Mouse (Mus musculus) MEL (cell line): ENCODE data around the gene Gm49387. TPM values are rescaled to one million over a fixed set of nuclear protein-coding genes. Genes with fewer than 3 reads are reported as not detected.
A peak's percentile ranks its signal among the peaks of the same experiment; 100 is the strongest.

Source experiments
- DNase-seq: peaks from one replicate; pipeline ENCODE4 v3.0.0; 2011; ENCODE audit warnings: low read depth, low spot score
- H3K27ac ChIP-seq: 2 replicates; pipeline ENCODE4 v1.5.1; 2012; ENCODE audit warnings: low read depth, mild to moderate bottlenecking, control low read depth, low read length, moderate library complexity; ENCODE audit not compliant: control insufficient read depth
- H3K27me3 ChIP-seq, 2 experiments: fragments of 150-350 bp in 1 of 2; sonication (generic) in 1 of 2; 2 replicates each; pipeline ENCODE4 v1.6.1; 2012; ENCODE audit warnings: low read length in 2 of 2, mild to moderate bottlenecking in 2 of 2, improper control_type of control experiment in 1 of 2, moderate library complexity in 1 of 2; ENCODE audit not compliant: insufficient read depth in 2 of 2, control insufficient read depth in 1 of 2
- H3K36me3 ChIP-seq, 2 experiments: 2 replicates each; pipeline ENCODE4 v1.6.1; 2012 to 2014; ENCODE audit warnings: low read length in 2 of 2, improper control_type of control experiment in 1 of 2, inconsistent platforms in 1 of 2, mild to moderate bottlenecking in 1 of 2; ENCODE audit not compliant: insufficient read depth in 2 of 2, control insufficient read depth in 1 of 2
- H3K4me1 ChIP-seq, 2 experiments: fragments of 150-350 bp in 1 of 2; sonication (generic) in 1 of 2; 2 replicates each; pipeline ENCODE4 v1.6.1; 2012; ENCODE audit warnings: low read length in 2 of 2, improper control_type of control experiment in 1 of 2, mild to moderate bottlenecking in 1 of 2; ENCODE audit not compliant: insufficient read depth in 2 of 2, control insufficient read depth in 1 of 2
- H3K4me3 ChIP-seq, 2 experiments: fragments of 150-350 bp in 1 of 2; sonication (generic) in 1 of 2; 2 replicates each; pipeline ENCODE4 v1.5.1; 2012; ENCODE audit warnings: low read depth in 2 of 2, low read length in 2 of 2, mild to moderate bottlenecking in 2 of 2, moderate library complexity in 2 of 2, control low read depth in 1 of 2, improper control_type of control experiment in 1 of 2; ENCODE audit not compliant: control insufficient read depth in 1 of 2, insufficient read depth in 1 of 2
- H3K79me2 ChIP-seq: 2 replicates; pipeline ENCODE4 v1.6.1; 2012; ENCODE audit warnings: mild to moderate bottlenecking, low read length, moderate library complexity; ENCODE audit not compliant: control insufficient read depth, poor library complexity, insufficient read depth
- H3K9ac ChIP-seq: 2 replicates; pipeline ENCODE4 v1.6.1; 2012; ENCODE audit warnings: low read depth, mild to moderate bottlenecking, control low read depth, low read length, moderate library complexity; ENCODE audit not compliant: control insufficient read depth, poor library complexity, severe bottlenecking
- H3K9me3 ChIP-seq: fragments of 150-350 bp; sonication (generic); replicated peaks from 2 replicates; pipeline ENCODE4 v1.6.1; 2012; ENCODE audit warnings: mild to moderate bottlenecking, low read length, improper control_type of control experiment, moderate library complexity; ENCODE audit not compliant: insufficient read depth
- CTCF ChIP-seq, 3 experiments: IDR thresholded peaks in 2 of 3; conservative IDR thresholded peaks in 1 of 3; 2 replicates each; pipeline ENCODE4 v1.5.1; 2011 to 2012; ENCODE audit warnings: low read length in 3 of 3, low read depth in 2 of 3, mild to moderate bottlenecking in 2 of 3, improper control_type of control experiment in 1 of 3, inconsistent platforms in 1 of 3, mixed read lengths in 1 of 3, moderate library complexity in 1 of 3; ENCODE audit not compliant: control insufficient read depth in 1 of 3, insufficient read depth in 1 of 3, poor library complexity in 1 of 3, severe bottlenecking in 1 of 3
- ELF1 ChIP-seq: IDR thresholded peaks from 2 replicates; pipeline ENCODE4 v1.6.1; 2014; ENCODE audit warnings: low read depth, mild to moderate bottlenecking, inconsistent platforms, low read length, improper control_type of control experiment, moderate library complexity
- EP300 ChIP-seq, 2 experiments: IDR thresholded peaks; 2 replicates each; pipeline ENCODE4 v1.6.1; 2011; ENCODE audit warnings: improper control_type of control experiment in 2 of 2, low read length in 2 of 2, low read depth in 1 of 2, mild to moderate bottlenecking in 1 of 2
- ETS1 ChIP-seq: IDR thresholded peaks from 2 replicates; pipeline ENCODE4 v1.6.1; 2012; ENCODE audit warnings: low read depth, mild to moderate bottlenecking, inconsistent platforms, low read length, improper control_type of control experiment, moderate library complexity
- GABPA ChIP-seq: IDR thresholded peaks from 2 replicates; pipeline ENCODE4 v1.6.1; 2012; ENCODE audit warnings: low read depth, mild to moderate bottlenecking, inconsistent platforms, low read length, improper control_type of control experiment, moderate library complexity
- HCFC1 ChIP-seq: IDR thresholded peaks from 2 replicates; pipeline ENCODE4 v1.6.1; 2012; ENCODE audit warnings: low read depth, mild to moderate bottlenecking, inconsistent platforms, low read length, improper control_type of control experiment, moderate library complexity
- KAT2A ChIP-seq: conservative IDR thresholded peaks from 2 replicates; pipeline ENCODE4 v1.6.1; 2012; ENCODE audit warnings: low read depth, low read length, improper control_type of control experiment, inconsistent platforms
- MAFK ChIP-seq: IDR thresholded peaks from 2 replicates; pipeline ENCODE4 v1.6.1; 2011; ENCODE audit warnings: low read depth, mild to moderate bottlenecking, low read length, improper control_type of control experiment, borderline replicate concordance
- MAZ ChIP-seq: IDR thresholded peaks from 2 replicates; pipeline ENCODE4 v1.6.1; 2012; ENCODE audit warnings: low read depth, mild to moderate bottlenecking, inconsistent platforms, low read length, improper control_type of control experiment
- MYC ChIP-seq: IDR thresholded peaks from 2 replicates; pipeline ENCODE4 v1.6.1; 2011; ENCODE audit warnings: low read depth, mild to moderate bottlenecking, low read length, improper control_type of control experiment, moderate library complexity
- NELFE ChIP-seq: IDR thresholded peaks from 2 replicates; pipeline ENCODE4 v1.6.1; 2011; ENCODE audit warnings: low read depth, low read length, improper control_type of control experiment
- NRF1 ChIP-seq: IDR thresholded peaks from 2 replicates; pipeline ENCODE4 v1.6.1; 2014; ENCODE audit warnings: low read depth, mild to moderate bottlenecking, inconsistent platforms, low read length, improper control_type of control experiment, moderate library complexity; ENCODE audit not compliant: poor library complexity, insufficient read depth, severe bottlenecking
- POLR2A ChIP-seq, 2 experiments: IDR thresholded peaks; 2 replicates each; pipeline ENCODE4 v1.6.1; 2011 to 2012; ENCODE audit warnings: low read length in 2 of 2, mild to moderate bottlenecking in 2 of 2, control low read depth in 1 of 2, improper control_type of control experiment in 1 of 2, low read depth in 1 of 2, moderate library complexity in 1 of 2; ENCODE audit not compliant: control insufficient read depth in 1 of 2, insufficient read depth in 1 of 2, poor library complexity in 1 of 2
- POLR2AphosphoS5 ChIP-seq: IDR thresholded peaks from 2 replicates; pipeline ENCODE4 v1.6.1; 2012; ENCODE audit warnings: low read depth, borderline replicate concordance, mild to moderate bottlenecking, inconsistent platforms, low read length, moderate library complexity, mixed read lengths
- RAD21 ChIP-seq: IDR thresholded peaks from 2 replicates; pipeline ENCODE4 v1.6.1; 2011; ENCODE audit warnings: mild to moderate bottlenecking, low read depth, low read length, improper control_type of control experiment
- SIN3A ChIP-seq: IDR thresholded peaks from 2 replicates; pipeline ENCODE4 v1.6.1; 2012; ENCODE audit warnings: low read length, improper control_type of control experiment, inconsistent platforms
- SMC3 ChIP-seq: IDR thresholded peaks from 2 replicates; pipeline ENCODE4 v1.6.1; 2011; ENCODE audit warnings: low read depth, low read length, improper control_type of control experiment
- UBTF ChIP-seq: IDR thresholded peaks from 2 replicates; pipeline ENCODE4 v1.6.1; 2012; ENCODE audit warnings: low read depth, mild to moderate bottlenecking, inconsistent platforms, low read length, improper control_type of control experiment, moderate library complexity, borderline replicate concordance; ENCODE audit not compliant: insufficient read depth
- USF2 ChIP-seq, 2 experiments: IDR thresholded peaks; 2 replicates each; pipeline ENCODE4 v1.6.1; 2011 to 2012; ENCODE audit warnings: improper control_type of control experiment in 2 of 2, low read length in 2 of 2, borderline replicate concordance in 1 of 2, inconsistent platforms in 1 of 2, low read depth in 1 of 2, mild to moderate bottlenecking in 1 of 2; ENCODE audit not compliant: insufficient read depth in 1 of 2
- ZC3H11A ChIP-seq: IDR thresholded peaks from 2 replicates; pipeline ENCODE4 v1.6.1; 2012; ENCODE audit warnings: low read depth, mild to moderate bottlenecking, inconsistent platforms, low read length, improper control_type of control experiment
- ZKSCAN1 ChIP-seq: IDR thresholded peaks from 2 replicates; pipeline ENCODE4 v1.6.1; 2012; ENCODE audit warnings: low read depth, mild to moderate bottlenecking, inconsistent platforms, low read length, improper control_type of control experiment, moderate library complexity
- ZMIZ1 ChIP-seq: IDR thresholded peaks from 2 replicates; pipeline ENCODE4 v1.6.1; 2012; ENCODE audit warnings: low read depth, mild to moderate bottlenecking, inconsistent platforms, low read length, improper control_type of control experiment, moderate library complexity
- ZNF384 ChIP-seq: IDR thresholded peaks from 2 replicates; pipeline ENCODE4 v1.6.1; 2012; ENCODE audit warnings: low read depth, mild to moderate bottlenecking, inconsistent platforms, low read length, improper control_type of control experiment
- polyA plus RNA-seq, 2 experiments: library from polyadenylated mRNA; stranded (reverse) in 1 of 2; unstranded in 1 of 2; fragments of >175 nt in 1 of 2; fragments of >200 nt in 1 of 2; gene quantifications; 2 replicates each; pipeline versions ENCODE4 v1.2.1 to v1.2.4; 2012; ENCODE audit warnings: low replicate concordance in 2 of 2, low read depth in 1 of 2; ENCODE audit not compliant: insufficient read length in 2 of 2, insufficient read depth in 1 of 2, missing spikeins in 1 of 2
- total RNA-seq: library from RNA; depleted of rRNA; stranded (reverse); fragments of 300-350 nt; gene quantifications from 2 replicates; pipeline ENCODE4 v1.2.3, GENCODE M21; 2012

The Gm49387 gene
- total and polyA plus RNA-seq, 3 experiments = 0.14 TPM; not detected in 2

DNA sequence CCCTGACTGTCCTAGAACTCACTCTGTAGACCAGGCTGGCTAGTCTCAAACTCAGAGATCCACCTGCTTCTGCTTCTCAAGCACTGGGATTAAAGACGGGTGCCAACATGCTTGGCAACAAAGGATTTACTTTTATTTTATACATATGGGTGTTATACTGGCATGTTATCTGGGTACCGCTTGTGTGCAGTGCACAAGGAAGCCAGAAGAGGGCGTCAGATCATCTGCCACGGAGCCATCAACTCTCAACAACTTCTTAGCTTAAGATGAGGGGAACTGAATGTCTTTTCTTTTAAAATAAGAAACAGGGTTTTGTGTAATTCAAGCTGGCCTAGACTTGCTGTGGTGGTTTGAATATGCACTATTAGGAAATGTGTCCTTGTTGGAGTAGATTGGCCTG is 28.7 kb downstream of the Gm49387 start:
- peaks cover 4 to 8% of the 10 kb centered on the region in 2 experiments for H3K4me1 ChIP-seq
- peak; percentile 46 for DNase-seq
- no peak overlapping the region for H3K27ac ChIP-seq
- TF ChIP-seq KAT2A = no peak
- peak; percentile 48 for TF ChIP-seq RAD21
- TF ChIP-seq ZC3H11A = 0 out of 2 replicates have a peak, but pooled peaks have one; percentile 18
- TF ChIP-seq SMC3 = peak; percentile 59
- peak; percentile 54 to 60 (median 59) for TF ChIP-seq CTCF (IDR thresholded peaks at IDR 0.05 in 2 of 3, conservative IDR thresholded peaks at IDR 0.05 in 1 of 3; ENCODE audit: control insufficient read depth in 1 of 3, insufficient read depth in 1 of 3, low read depth in 2 of 3, low read length in 3 of 3, poor library complexity in 1 of 3, severe bottlenecking in 1 of 3)
- TF ChIP-seq SIN3A = no peak
- no peaks in the 10 kb centered on the region for H3K79me2 ChIP-seq
- H3K36me3 ChIP-seq = peaks cover 0 to 5% of the 10 kb centered on the region in 2 experiments; a peak in 2 of 4 replicates
- no peaks in the 10 kb centered on the region for H3K9me3 ChIP-seq
- no peak overlapping the region for H3K9ac ChIP-seq
- no peak overlapping the region for H3K4me3 ChIP-seq
- no peaks in the 10 kb centered on the region for H3K27me3 ChIP-seq

DNA sequence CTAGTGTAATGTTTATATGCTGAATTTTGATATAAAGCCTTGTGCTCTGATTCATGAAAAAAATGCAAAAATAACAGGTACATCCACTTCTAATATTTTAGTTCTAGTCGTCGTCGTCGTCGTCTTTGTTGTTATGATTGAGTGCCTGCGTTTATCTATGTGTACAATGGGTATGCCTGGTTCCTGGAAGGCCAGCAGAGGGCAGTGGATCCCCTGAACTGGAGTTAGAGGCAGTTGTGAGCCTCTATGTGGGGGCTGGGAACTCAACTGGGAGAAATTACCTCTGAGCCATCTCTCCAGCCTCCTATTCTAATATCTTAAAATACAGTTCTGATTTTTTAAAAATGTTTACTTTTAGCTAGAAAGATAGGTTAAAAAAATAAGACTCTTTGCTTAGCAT is 35.2 kb downstream of the Gm49387 start:
- Histone ChIP-seq H3K4me3 (no peak overlapping the region), H3K27me3 (no peaks in the 10 kb centered on the region), H3K79me2 (no peaks in the 10 kb centered on the region), H3K9ac (no peak overlapping the region), H3K4me1 (peaks cover 4 to 8% of the 10 kb centered on the region in 2 experiments), H3K27ac (no peak overlapping the region), H3K36me3 (peaks cover 0 to 5% of the 10 kb centered on the region in 2 experiments; a peak in 2 of 4 replicates), H3K9me3 (no peaks in the 10 kb centered on the region)
- TF ChIP-seq HCFC1 (no peak), MAFK (no peak), ZKSCAN1 (no peak), SMC3 (peak; percentile 59), ETS1 (no peak), ELF1 (no peak), ZMIZ1 (no peak), CTCF (IDR thresholded peaks at IDR 0.05 in 2 of 3, conservative IDR thresholded peaks at IDR 0.05 in 1 of 3; ENCODE audit: control insufficient read depth in 1 of 3, insufficient read depth in 1 of 3, low read depth in 2 of 3, low read length in 3 of 3, poor library complexity in 1 of 3, severe bottlenecking in 1 of 3) (peak; percentile 26 to 65 (median 60); a peak in 5 of 6 replicates), RAD21 (peak; percentile 37), ZC3H11A (peak; percentile 26; the same call in 1 of the 2 replicates), POLR2AphosphoS5 (no peak)
- DNase-seq = peak; percentile 38

GRCm38 (mm10) chr14:31604916-31605315 is 35.8 kb downstream of the Gm49387 start:
- H3K4me3 ChIP-seq = no peak overlapping the region
- H3K27me3 ChIP-seq = no peaks in the 10 kb centered on the region
- H3K4me1 ChIP-seq = peaks cover 4 to 8% of the 10 kb centered on the region in 2 experiments
- H3K36me3 ChIP-seq = peaks cover 0 to 5% of the 10 kb centered on the region in 2 experiments; a peak in 2 of 4 replicates
- no peaks in the 10 kb centered on the region for H3K9me3 ChIP-seq
- H3K9ac ChIP-seq = no peak overlapping the region
- peak; percentile 19 for DNase-seq
- H3K27ac ChIP-seq = no peak overlapping the region
- no peaks in the 10 kb centered on the region for H3K79me2 ChIP-seq
- TF ChIP-seq ZC3H11A (peak; percentile 24; the same call in 1 of the 2 replicates), POLR2AphosphoS5 (no peak), ZMIZ1 (no peak), POLR2A (IDR thresholded peaks at IDR 0.05; ENCODE audit: control insufficient read depth in 1 of 2, insufficient read depth in 1 of 2, low read depth in 1 of 2, low read length in 2 of 2, poor library complexity in 1 of 2) (no peak), NELFE (no peak), GABPA (no peak), NRF1 (no peak), EP300 (IDR thresholded peaks at IDR 0.05; ENCODE audit: low read depth in 1 of 2, low read length in 2 of 2) (no peak), RAD21 (peak; percentile 60), MAZ (no peak), MYC (no peak), ZNF384 (0 out of 2 replicates have a peak, but pooled peaks have one; percentile 39), UBTF (no peak), USF2 (IDR thresholded peaks at IDR 0.05; ENCODE audit: borderline replicate concordance in 1 of 2, insufficient read depth in 1 of 2, low read depth in 1 of 2, low read length in 2 of 2) (no peak)
